Mouse (Mus musculus): ENCODE measurements around the gene Sorcs2.

GRCm38 (mm10) chr5:35973800-35974199, 424.1 kb downstream of the Sorcs2 start:
- TF ChIP-seq CTCF (IDR thresholded peaks at IDR 0.05; ENCODE audit: extremely low read depth, insufficient read depth, insufficient read length, insufficient replicate concordance) (no peak), POLR2A (IDR thresholded peaks at IDR 0.05; ENCODE audit: low read depth, low read length) (no peak)

All from spleen, adult 2 months (tissue).